ENCODE assay signal across 20 mouse cellular contexts in the genomic region with DNA sequence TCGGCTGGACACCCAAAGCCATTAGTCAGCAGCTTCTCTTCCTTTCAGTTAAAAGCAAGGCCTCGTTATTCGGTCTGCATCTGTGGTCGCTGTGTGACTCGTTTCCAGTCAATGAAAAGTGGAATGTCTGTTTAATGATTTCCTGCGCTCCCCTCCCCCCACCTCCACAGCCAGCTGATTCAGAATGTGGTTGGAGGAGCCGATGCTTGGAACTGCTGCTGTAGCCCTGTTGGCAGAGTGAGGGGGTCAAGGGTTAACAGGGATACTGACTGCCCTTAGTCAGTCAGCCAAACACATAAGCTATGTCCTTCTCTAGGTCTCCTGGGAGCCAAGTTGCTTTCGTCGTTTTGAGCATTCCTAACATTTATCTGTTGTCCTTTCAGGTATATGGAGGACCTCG. TPM values are rescaled to one million over a fixed set of nuclear protein-coding genes. Genes with fewer than 3 reads are reported as not detected.
A peak's percentile ranks its signal among the peaks of the same experiment; 100 is the strongest.
DNase-seq lines count a peak whose midpoint lies in the region; ATAC-seq and TF ChIP-seq lines count a peak whose summit lies in the region.
"Had no signal": no experiment of that assay in that cellular context is flagged by ENCODE, and none has a peak within 500 bp of the region (broad histone marks: within the 10 kb centered on the region; RNA-seq: fewer than 3 reads in every experiment).

No protein-coding gene starts in this region.

- no peak overlapping the region for H3K9ac ChIP-seq in kidney, embryonic 16.5 days (replicated peaks; ENCODE audit: low read length)
- no peak overlapping the region for H3K9ac ChIP-seq in liver, postnatal 0 days (replicated peaks)
- H3K9ac ChIP-seq in lung, postnatal 0 days (replicated peaks; ENCODE audit: low read depth) = no peak overlapping the region
- H3K9ac ChIP-seq in midbrain, embryonic 11.5 days (ENCODE audit: low read length) = no peak overlapping the region
- H3K9ac ChIP-seq: forebrain, embryonic 13.5 days; heart, embryonic 15.5 days; neural tube, embryonic 13.5 days had no signal

- peaks cover 17% of the 10 kb centered on the region for H3K4me1 ChIP-seq in kidney, embryonic 16.5 days (ENCODE audit: insufficient read depth, low read length)
- peaks cover 17% of the 10 kb centered on the region for H3K4me1 ChIP-seq in liver, postnatal 0 days (ENCODE audit: insufficient read depth)
- peaks cover under 1% of the 10 kb centered on the region; the same call in 1 of the 2 replicates for H3K4me1 ChIP-seq in lung, postnatal 0 days (ENCODE audit: insufficient read depth, low read depth, low read length)
- peaks cover 16% of the 10 kb centered on the region for H3K4me1 ChIP-seq in midbrain, embryonic 11.5 days (ENCODE audit: control insufficient read depth, insufficient read depth, low read length)

- no peaks in the 10 kb centered on the region for H3K36me3 ChIP-seq in kidney, embryonic 16.5 days (ENCODE audit: insufficient read depth, low read length)
- H3K36me3 ChIP-seq in liver, postnatal 0 days (replicated peaks; ENCODE audit: insufficient read depth, low read length) = no peaks in the 10 kb centered on the region
- no peaks in the 10 kb centered on the region for H3K36me3 ChIP-seq in lung, postnatal 0 days (ENCODE audit: insufficient read depth, low read length)
- no peaks in the 10 kb centered on the region for H3K36me3 ChIP-seq in midbrain, embryonic 11.5 days (ENCODE audit: control insufficient read depth, insufficient read depth, low read length)
- H3K36me3 ChIP-seq: heart, embryonic 15.5 days; hindbrain, embryonic 10.5 days; neural tube, embryonic 13.5 days had no signal

- H3K4me3 ChIP-seq in kidney, embryonic 16.5 days (ENCODE audit: low read length) = no peak overlapping the region
- H3K4me3 ChIP-seq in liver, postnatal 0 days (ENCODE audit: low read depth, low read length) = no peak overlapping the region
- H3K4me3 ChIP-seq in lung, postnatal 0 days (ENCODE audit: low read depth, low read length) = no peak overlapping the region
- no peak overlapping the region for H3K4me3 ChIP-seq in midbrain, embryonic 11.5 days (ENCODE audit: low read depth, low read length)
- H3K4me3 ChIP-seq: forebrain, embryonic 13.5 days; heart, embryonic 15.5 days; hindbrain, embryonic 10.5 days; neural tube, embryonic 13.5 days had no signal

- no peak overlapping the region for H3K4me2 ChIP-seq in kidney, embryonic 16.5 days (replicated peaks; ENCODE audit: low read depth, low read length)
- no peak overlapping the region for H3K4me2 ChIP-seq in liver, postnatal 0 days (ENCODE audit: low read depth, low read length)
- no peak overlapping the region for H3K4me2 ChIP-seq in lung, postnatal 0 days (replicated peaks; ENCODE audit: low read depth, low read length)
- H3K4me2 ChIP-seq in midbrain, embryonic 11.5 days = no peak overlapping the region
- H3K4me2 ChIP-seq: forebrain, embryonic 13.5 days; heart, embryonic 15.5 days; neural tube, embryonic 13.5 days had no signal

- TF ChIP-seq EP300 in liver, postnatal 0 days (IDR thresholded peaks at IDR 0.05; ENCODE audit: low read depth) = peak; percentile 48
- no peak for TF ChIP-seq EP300 in lung, postnatal 0 days (IDR thresholded peaks at IDR 0.05)

- intact Hi-C loops in heart, postnatal 36 days (cut with DNase I) = loop anchor here (5.0 kb wide), 1 partner anchor 174 kb away; no protein-coding TSS in a partner anchor

- no peak for TF ChIP-seq CTCF in liver, postnatal 0 days (IDR thresholded peaks at IDR 0.05; ENCODE audit: low read depth)
- no peak for TF ChIP-seq CTCF in lung, postnatal 0 days (IDR thresholded peaks at IDR 0.05)

- no peaks in the 10 kb centered on the region for H3K27me3 ChIP-seq in kidney, embryonic 16.5 days (ENCODE audit: insufficient read depth, low read length)
- no peaks in the 10 kb centered on the region for H3K27me3 ChIP-seq in liver, postnatal 0 days (ENCODE audit: insufficient read depth, low read length)
- no peaks in the 10 kb centered on the region for H3K27me3 ChIP-seq in lung, postnatal 0 days (replicated peaks; ENCODE audit: insufficient read depth, low read length)
- H3K27me3 ChIP-seq in midbrain, embryonic 11.5 days (ENCODE audit: control insufficient read depth, insufficient read depth, low read length) = no peaks in the 10 kb centered on the region
- H3K27me3 ChIP-seq: forebrain, embryonic 13.5 days; heart, embryonic 15.5 days; neural tube, embryonic 13.5 days had no signal

- H3K27ac ChIP-seq in kidney, embryonic 16.5 days (ENCODE audit: low read length) = no peak overlapping the region
- no peak overlapping the region for H3K27ac ChIP-seq in liver, postnatal 0 days (ENCODE audit: low read depth)
- no peak overlapping the region for H3K27ac ChIP-seq in lung, postnatal 0 days (ENCODE audit: low read length)
- H3K27ac ChIP-seq in midbrain, embryonic 11.5 days (ENCODE audit: low read depth, low read length) = no peak overlapping the region
- H3K27ac ChIP-seq: forebrain, embryonic 13.5 days; heart, embryonic 15.5 days; hindbrain, embryonic 10.5 days; neural tube, embryonic 13.5 days had no signal

- WGBS in kidney, embryonic 16.5 days = 57% methylated on average over 10 of the region's 10 CpGs
- WGBS in liver, postnatal 0 days (ENCODE audit: insufficient replicate concordance) = 45% methylated on average over 10 of the region's 10 CpGs
- WGBS in lung, postnatal 0 days = 63% methylated on average over 10 of the region's 10 CpGs
- 75% methylated on average over 10 of the region's 10 CpGs for WGBS in midbrain, embryonic 11.5 days

- peak; percentile 84 for DNase-seq in heart, adult 11 months
- DNase-seq in heart, postnatal 36 days = no peak
- peak; percentile 54 for DNase-seq in NIH3T3 (ENCODE audit: low read depth)
- DNase-seq in liver, postnatal 0 days = peak; percentile 66
- no peak for DNase-seq in frontal cortex, postnatal 10 days (ENCODE audit: low spot score in 2 of 2)
- no peak for DNase-seq in lung, postnatal 0 days (ENCODE audit: low spot score)
- DNase-seq in midbrain, embryonic 11.5 days (ENCODE audit: low spot score, missing footprints) = no peak
- DNase-seq: cerebellum, postnatal 14 days; left cerebral cortex, postnatal 4 days; lung, adult 18-20 months; lung, postnatal 36 days; right cerebral cortex, postnatal 4 days; thymus, postnatal 14 days had no signal

- no peaks in the 10 kb centered on the region for H3K9me3 ChIP-seq in kidney, embryonic 16.5 days (ENCODE audit: low read length)
- H3K9me3 ChIP-seq in liver, postnatal 0 days (ENCODE audit: low read length) = no peaks in the 10 kb centered on the region
- no peaks in the 10 kb centered on the region for H3K9me3 ChIP-seq in lung, postnatal 0 days (ENCODE audit: low read length)
- H3K9me3 ChIP-seq in midbrain, embryonic 11.5 days (ENCODE audit: control insufficient read depth, low read length) = no peaks in the 10 kb centered on the region
- H3K9me3 ChIP-seq: forebrain, embryonic 13.5 days; heart, embryonic 15.5 days; hindbrain, embryonic 10.5 days; neural tube, embryonic 13.5 days had no signal

- peak; percentile 65; the same call in 1 of the 2 replicates for ATAC-seq in kidney, embryonic 16.5 days (ENCODE audit: low FRiP score, low TSS enrichment)
- peak; percentile 24 for ATAC-seq in liver, postnatal 0 days
- no peak for ATAC-seq in lung, postnatal 0 days
- ATAC-seq in midbrain, embryonic 11.5 days (ENCODE audit: low FRiP score) = no peak
- ATAC-seq: forebrain, embryonic 13.5 days had no signal

RNA-seq across cellular contexts. Expression of gene Anapc15-ps, which starts 9.7 kb away (rescaled TPM):
- total RNA-seq in heart, postnatal 36 days (2021) = not detected
- polyA plus RNA-seq in kidney, embryonic 16.5 days (2015; fragmentation: Nextera tagmentation; extraction: Ambion mirVana) = 1.8 TPM in 1 of 2 replicates, not detected in the other
- polyA plus RNA-seq in liver, postnatal 0 days (2015; fragmentation: Nextera tagmentation; extraction: Ambion mirVana) = not detected in 2 replicates
- polyA plus RNA-seq in lung, postnatal 0 days (2015; fragmentation: Nextera tagmentation; extraction: Ambion mirVana) = not detected in 2 replicates
- polyA plus RNA-seq in midbrain, embryonic 11.5 days (2014; fragmentation: Nextera tagmentation; extraction: Ambion mirVana) = not detected in 2 replicates
- total RNA-seq: gastrocnemius, adult 18-20 months; layer of hippocampus, postnatal 25 days; left cerebral cortex, postnatal 4 days had no signal
- polyA plus RNA-seq: forebrain, embryonic 13.5 days; heart, embryonic 15.5 days; hindbrain, embryonic 10.5 days; neural tube, embryonic 13.5 days had no signal

Comparison
In these comparisons a context has a peak if more than half of its experiments do, and no peak if none do; other contexts are left out.
1. DNase-seq: peak in heart, adult 11 months (single experiment), NIH3T3 (single experiment) and liver, postnatal 0 days (single experiment); none in heart, postnatal 36 days (0 of 2), frontal cortex, postnatal 10 days (0 of 2), lung, postnatal 0 days (single experiment) and midbrain, embryonic 11.5 days (single experiment).
2. ATAC-seq: peak in kidney, embryonic 16.5 days (single experiment) and liver, postnatal 0 days (single experiment); none in lung, postnatal 0 days (single experiment) and midbrain, embryonic 11.5 days (single experiment).